Mouse (Mus musculus) B cell, adult 62 days (primary cell): ENCODE data around the gene B3gnt2. TPM values are rescaled to one million over a fixed set of nuclear protein-coding genes. Genes with fewer than 3 reads are reported as not detected.

Experiments
- total RNA-seq: library from RNA; stranded (reverse); gene quantifications from 4 replicates; pipeline ENCODE4 v1.2.4, GENCODE M21; 2023

B3gnt2 gene
- 52.9 to 74.1 TPM (median 64.5 TPM) in 4 replicates for total RNA-seq

GRCm38 (mm10) chr11:22860335-22861227 lies at the start of gene B3gnt2:
TSS of gene B3gnt2 (minus strand) at chr11:22860961.

Other genes starting within 250 kb of the B3gnt2 start
- 37.3 to 48.5 TPM (median 42.0 TPM) in 4 replicates for gene Zrsr1, start 111.0 kb upstream of the B3gnt2 start, total RNA-seq
- gene Gm28048, start 121.1 kb upstream of the B3gnt2 start, total RNA-seq, result 43.6 to 48.4 TPM (median 44.3 TPM) in 4 replicates
- gene Commd1, start 121.4 kb upstream of the B3gnt2 start, total RNA-seq, result 34.9 to 46.7 TPM (median 41.6 TPM) in 4 replicates
- 214 to 234 TPM (median 220 TPM) in 4 replicates for gene Cct4, start 129.6 kb upstream of the B3gnt2 start, total RNA-seq
- gene Fam161a, start 146.6 kb upstream of the B3gnt2 start, total RNA-seq, result 3.4 to 6.0 TPM (median 4.6 TPM) in 4 replicates